Mouse (Mus musculus): Measurements from ENCODE around the gene Clcf1.

DNA sequence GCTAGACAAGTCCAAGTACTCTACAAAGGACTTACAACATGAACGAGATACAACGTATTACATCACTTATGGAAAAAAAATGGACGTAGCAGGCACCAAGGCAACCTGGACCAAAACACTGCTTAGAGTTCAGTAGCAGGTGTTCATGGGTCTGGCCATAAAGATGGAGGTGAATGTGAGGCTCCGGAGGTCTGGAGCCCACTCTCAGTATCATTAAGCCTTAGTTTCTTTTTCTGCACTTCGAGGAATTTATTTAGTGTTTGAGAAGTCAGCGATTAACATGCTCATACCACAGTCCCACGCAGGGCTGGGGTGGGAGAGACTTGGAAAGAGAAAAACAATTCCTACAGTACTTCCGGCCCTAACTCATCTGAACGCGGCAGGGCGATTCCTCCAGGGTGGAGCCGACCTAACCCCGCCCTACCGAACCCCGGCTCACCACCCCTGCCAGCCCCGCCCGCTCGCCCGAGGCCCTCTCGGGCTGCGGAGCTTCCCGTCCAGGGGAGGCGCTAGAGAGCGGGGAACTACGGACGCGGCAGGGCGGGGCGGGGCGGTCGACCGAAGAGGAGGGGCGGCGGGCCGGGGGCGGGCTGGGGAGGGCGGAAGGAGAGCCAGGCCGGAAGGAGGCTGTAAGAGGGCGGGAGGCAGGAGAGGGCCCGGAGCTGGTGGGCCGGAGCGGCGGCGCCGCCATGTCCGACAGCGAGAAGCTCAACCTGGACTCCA lies 22.3 kb upstream of the Clcf1 start, which contains the start of gene Ppp1ca:
- no peak for TF ChIP-seq ZC3H11A (IDR thresholded peaks at IDR 0.05; ENCODE audit: borderline replicate concordance, low read depth, low read length)
- no peak for TF ChIP-seq CHD2 (IDR thresholded peaks at IDR 0.05; ENCODE audit: low read depth, low read length)
- TF ChIP-seq ZNF384 (IDR thresholded peaks at IDR 0.05; ENCODE audit: low read depth, low read length), result no peak

Measured in ES-E14 (cell line).